Mouse (Mus musculus): ENCODE measurements around the gene Hacl1.

Hacl1 gene

DNA sequence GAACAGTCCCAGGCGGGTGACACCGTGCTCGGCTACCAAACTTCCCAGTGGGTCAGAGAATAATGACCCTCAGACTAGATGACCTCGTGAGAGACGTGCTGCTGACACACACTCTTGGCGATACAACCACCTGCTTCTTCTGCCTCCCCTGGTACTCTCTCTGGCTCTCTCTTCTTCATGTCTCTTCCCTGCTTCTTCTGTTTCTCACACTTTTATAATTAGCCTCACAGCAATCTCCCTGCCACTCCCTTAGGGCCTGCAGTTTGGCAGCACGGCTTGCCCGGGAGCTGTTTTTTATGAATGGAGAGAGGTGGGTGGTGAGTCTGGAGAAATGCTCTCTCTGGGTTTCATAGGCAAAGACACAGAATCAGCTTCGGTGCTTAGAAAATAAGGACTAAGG lies 65.2 kb downstream of the Hacl1 start:
- no peak for DNase-seq (ENCODE audit: extremely low spot score)

DNA sequence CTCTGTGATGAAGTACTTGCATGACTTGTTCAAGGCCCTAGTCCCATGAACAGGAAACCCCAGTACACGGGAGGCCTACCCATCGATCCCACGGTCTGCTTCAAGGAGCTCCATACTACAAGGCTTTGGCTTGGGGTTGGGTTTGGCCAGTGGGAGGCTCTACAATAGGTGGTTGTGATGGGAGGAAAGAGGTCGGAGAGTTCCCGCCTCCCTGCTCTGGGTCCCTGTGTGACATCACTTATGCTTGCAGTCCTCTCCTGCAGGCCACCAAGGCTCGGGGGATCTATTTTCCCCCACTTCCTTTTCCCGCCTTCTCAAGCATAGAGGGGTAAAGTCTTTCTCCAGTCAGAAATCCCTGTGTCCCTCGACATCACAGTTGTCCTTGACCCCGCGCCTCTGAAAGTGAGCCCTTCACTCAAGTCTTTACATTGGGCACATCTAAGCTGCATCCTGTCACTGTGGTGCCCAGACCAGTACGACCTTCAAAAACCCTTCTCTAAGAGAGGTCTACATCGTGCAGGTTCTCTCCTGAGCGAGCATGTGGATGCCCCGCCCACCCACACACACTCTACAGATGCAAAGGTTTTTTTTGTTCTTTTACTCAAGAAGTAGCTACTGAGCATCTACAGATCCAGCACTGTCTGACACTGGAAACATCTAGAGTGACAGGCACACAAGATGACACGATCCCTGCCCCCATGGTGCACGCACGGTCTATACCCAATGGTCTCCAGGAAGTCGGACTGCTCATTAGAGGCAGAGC lies 66.0 kb downstream of the Hacl1 start:
- no peak for DNase-seq (ENCODE audit: extremely low spot score)

DNA sequence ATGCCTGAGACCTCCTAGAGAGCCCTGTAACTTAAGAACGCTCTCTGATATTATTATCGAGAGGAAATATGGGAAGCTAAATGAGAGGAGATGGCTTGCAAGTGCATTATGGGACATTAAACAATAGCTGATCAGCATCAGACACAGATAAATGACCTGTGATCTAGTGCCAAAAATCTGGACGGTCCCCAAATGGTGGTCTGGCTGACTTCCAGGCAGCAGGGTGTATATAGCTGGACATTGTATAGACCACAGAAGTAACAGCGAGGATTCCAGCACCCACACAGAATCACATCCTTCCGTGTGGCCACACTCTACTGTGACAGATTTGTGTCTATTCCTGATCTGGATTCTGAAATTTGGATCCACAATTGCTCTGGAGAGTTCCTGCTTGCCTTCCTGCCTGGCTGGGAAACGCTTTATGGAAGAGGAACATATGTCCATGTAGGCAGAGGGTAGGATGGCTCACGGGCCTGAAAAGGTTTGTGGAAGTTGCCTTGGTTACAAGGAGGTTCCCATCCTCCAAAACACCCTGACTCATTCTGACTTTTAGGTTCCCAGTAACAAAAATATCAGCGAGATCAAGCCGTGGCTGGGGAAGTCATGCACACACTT lies 68.4 kb downstream of the Hacl1 start:
- DNase-seq (ENCODE audit: extremely low spot score) = no peak

DNA sequence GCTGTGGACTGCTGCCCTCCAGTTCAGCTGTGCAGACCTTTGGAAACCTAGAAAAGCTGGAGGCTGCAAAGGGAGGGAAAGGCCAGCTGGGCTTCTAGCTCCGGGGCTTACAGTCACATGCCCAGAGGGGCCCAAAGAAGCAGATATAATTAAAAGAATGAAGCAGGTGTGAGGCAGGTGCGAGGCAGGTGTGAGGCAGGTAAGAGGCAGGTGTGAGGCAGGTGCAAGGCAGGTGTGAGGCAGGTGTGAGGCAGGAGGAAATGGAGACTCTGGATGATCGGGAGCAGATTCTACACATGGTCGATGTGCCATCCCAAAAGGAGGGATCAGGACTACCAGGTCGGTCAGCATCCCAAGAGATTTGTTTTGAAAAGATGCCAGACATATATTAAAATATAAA lies 69.7 kb downstream of the Hacl1 start:
- DNase-seq (ENCODE audit: extremely low spot score) = no peak

DNA sequence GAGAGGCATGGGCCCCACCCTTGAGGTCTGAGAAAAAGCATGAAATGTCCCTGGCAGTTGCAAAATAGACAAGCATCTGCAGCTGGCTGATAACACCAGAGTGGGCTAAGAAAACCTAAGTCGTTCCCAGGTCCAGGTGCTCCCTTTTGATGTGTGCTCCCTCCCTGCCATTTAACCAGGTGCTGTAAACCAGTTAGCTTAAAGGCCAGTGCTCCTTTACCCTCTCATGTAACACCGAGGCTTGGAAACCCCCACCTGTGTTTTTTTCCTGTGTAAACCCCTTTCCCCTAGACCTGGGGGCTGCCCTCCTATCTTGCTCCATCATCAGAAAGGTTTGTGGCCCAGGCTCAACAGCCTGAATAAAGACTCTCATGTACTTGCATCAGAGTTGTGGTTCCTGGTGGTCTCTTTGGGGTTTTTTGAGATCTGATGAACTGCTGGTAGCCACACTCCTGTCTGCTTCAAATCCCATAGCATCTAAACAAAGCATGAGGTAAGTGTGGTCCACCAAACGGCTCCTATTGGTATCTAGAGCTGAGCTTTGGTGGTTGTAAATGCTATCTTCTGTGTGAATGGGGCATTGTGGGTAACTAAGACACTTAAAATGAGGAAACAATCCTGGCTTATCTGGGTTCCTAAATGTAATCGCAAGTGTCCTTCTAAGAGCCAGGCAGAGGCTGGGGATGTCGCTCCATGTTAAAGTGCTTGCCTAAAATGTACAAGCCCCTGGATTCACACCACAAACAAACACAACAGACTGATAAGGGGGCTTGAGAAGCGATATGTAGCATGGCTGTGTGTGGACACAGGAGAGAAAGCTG lies 70.7 kb downstream of the Hacl1 start:
- no peak for DNase-seq (ENCODE audit: extremely low spot score)

DNA sequence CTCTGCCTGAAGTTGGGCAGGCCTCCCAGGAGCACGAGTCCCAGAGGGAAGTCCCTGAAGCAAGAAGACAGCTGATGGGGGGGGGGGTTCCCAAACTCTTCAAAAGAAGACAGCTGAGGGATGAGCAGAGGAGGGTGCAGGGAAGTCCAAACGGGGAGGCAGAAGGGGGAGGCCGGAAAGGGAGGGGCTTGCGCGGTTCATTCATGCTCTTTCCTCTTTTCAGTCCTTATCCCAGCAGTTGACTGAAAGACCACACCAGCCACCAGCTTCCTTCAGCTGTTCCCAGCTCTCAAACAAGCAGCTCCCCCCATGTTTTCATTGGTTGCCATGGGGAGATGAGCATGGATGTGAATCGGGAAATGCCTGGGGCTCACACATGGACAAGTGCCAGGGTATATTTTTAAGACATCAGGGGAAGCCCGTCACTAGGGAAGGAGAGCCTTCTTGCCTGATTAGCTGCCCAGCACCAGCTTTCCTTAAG lies 71.9 kb downstream of the Hacl1 start:
- no peak for DNase-seq (ENCODE audit: extremely low spot score)

DNA sequence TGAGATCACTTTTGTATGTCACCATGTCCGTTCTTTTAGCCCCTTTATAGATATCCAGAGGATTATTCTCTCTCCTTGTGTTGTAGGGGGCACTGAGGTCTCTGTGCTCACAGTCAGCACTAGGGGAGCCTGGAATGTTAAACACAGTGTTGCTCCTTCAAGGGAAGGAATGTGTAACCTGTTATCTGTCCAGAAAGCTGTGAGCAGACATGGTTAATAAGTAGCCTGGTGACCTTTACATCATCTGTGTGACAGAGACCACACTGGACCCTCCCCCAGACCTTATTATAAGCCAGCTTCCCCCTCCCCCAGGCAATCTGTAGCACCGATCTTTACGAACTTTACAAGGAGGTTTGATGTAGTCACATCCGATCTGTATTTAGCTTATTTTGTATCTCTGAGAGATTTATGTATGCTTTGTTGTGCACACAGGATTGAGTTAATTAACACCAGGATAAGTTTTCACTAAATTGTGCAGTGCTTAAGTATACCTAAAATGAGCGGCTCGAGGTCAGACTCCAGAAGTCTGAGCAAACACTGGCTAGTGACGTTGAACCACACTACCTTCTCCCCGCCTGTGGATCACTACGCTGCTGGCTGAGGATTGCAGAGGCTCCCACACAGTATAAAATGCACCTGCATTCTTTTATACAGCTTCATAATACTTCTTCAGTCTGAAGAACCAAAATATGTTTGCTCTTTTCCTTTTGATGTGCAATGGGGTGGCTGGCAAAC lies 75.4 kb downstream of the Hacl1 start:
- DNase-seq (ENCODE audit: extremely low spot score) = no peak

DNA sequence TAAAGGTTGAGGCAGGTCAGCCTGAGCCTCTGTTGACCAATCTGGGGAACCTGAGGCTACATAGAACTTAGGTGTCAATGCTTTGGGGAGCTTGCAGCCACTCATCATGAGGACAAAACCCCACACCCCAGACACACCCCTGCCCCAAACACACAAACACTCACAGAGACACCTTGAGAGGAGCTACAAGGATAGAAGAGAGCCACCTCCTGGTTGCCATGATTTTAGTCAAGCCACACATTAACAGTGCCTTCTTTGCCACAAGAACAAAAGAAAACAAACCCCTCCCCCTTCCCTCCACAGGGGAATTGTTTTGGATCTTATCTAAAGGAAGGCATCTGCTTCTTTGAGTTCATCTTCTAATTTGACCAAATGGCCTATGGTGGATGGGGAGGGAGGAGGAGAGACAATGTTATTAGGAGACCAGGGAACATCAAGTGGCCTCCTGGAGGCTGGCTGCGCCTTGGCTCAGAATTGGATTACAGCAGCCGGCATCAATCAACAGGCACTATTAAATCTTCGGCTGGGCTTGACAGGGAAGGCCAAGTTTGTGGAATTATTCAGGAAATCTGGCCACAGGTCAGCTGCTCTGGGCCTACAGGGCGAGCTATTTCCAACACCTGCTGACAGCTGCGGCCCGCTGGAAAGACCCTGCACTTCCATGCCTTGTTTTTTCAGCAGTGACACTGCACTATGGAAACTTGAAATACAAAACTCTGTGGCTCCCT lies 76.5 kb downstream of the Hacl1 start:
- peak; percentile 40 for DNase-seq (ENCODE audit: extremely low spot score)

DNA sequence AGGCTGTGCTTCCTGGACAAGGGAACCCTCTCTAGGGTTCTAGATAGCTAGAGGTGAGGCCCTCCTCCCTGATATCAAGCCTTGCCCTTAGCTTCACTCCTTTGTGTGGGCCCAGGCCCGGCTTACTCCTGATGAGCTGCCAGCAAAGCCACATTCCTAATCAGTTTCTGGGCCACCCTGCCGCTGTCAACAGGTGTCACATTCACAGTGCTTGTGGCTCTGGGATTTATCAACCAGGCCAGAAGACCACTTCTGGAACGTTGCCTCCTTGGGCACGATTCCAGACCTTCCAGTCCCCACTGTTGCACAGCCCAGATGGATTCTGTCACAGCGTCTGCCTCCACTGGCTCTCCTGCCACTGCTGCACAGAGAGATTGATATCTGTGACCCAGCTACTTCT lies 80.2 kb downstream of the Hacl1 start:
- DNase-seq (ENCODE audit: extremely low spot score) = no peak

DNA sequence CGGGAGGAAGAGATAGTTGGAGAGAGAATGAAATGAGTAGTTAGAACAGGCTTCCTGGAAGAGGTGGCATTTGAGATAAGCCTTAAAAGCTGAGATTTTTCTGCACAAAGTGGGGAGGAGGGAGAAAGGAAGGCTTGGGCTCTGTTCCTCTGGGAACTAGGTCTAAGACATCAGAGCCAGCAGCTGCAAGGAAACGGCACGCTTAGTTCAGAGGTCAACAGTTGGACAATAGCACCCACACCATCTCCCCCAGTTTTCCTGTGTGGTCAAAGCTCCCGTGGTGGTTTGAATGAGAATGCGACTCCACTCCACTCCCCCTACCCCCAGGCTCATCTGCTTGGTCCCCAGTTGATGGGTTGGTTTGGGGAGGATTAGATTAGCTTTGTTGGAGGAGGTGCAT lies 81.9 kb downstream of the Hacl1 start:
- DNase-seq (ENCODE audit: extremely low spot score) = no peak

DNA sequence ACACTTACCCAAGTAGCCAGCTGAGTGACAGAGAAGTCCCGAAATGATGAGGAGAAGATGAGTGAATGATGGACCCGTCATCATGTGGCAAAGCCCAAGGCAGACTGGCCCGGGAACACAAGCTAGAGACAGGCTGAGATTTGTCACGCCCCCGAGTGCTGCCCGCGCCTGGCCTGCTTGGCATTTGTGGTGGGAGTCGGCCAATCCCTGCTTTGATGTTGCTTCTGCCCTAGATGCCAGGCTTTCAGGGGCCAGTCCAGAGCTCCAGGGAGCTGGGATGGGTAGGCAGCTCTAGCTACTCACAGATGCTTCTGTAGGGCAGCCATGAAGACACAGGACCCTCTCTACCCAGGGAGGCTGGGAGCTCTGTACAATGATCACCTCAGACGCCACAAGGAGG lies 83.3 kb downstream of the Hacl1 start:
- no peak for DNase-seq (ENCODE audit: extremely low spot score)

DNA sequence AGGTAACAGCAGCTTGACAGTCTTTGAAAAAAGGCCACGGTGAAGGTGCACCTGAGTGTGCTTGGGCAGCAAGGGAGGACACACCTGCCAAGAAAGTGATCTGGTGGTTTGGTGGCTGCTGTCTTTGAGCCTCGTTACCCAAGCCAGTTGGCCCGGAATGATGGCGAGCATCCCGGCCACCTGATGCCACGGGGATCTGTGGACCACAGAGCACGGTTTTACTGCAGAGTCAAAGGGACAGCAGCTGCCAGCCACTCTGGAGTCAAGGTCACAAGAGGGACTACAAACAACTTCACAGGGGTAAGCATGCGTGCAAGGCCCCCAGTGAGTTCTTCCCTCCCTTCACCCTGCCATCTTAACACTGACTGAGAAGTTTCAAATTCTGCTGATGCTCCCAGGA lies 83.8 kb downstream of the Hacl1 start:
- DNase-seq (ENCODE audit: extremely low spot score) = no peak

DNA sequence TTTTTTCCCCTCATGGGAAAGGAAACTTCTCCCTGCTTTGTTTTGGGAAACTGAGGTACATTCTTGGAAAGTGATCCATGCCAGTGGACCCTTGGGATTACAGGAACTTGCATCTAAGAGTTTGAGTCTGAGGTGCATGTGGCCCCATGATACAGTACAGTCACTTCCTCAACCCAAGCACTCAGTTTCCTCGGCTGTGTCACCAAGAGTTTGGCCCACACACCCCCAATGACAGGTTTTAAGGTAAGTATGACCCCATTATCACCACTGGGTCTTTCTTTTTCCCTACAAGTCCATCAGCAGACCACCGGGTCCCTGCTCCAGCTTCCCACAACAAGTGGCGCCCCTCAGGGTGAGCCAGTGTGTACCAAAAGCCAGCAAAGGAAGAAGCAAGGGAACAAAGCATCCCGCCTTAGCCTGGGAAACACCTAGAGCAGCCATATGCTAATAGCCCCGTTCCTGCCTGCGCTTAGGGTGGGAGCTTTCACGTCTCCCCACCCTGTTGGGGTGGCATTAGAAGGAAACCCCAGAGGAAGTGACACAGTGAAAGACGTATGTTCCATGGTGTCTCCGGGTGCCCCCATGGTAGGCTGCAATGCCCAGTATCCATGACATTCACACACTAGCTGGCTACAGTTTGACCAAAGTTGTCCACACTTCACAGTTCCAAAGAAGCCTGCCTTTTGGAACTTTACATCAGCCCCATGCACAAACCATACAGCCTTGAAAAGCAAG lies 84.4 kb downstream of the Hacl1 start:
- no peak for DNase-seq (ENCODE audit: extremely low spot score)

DNA sequence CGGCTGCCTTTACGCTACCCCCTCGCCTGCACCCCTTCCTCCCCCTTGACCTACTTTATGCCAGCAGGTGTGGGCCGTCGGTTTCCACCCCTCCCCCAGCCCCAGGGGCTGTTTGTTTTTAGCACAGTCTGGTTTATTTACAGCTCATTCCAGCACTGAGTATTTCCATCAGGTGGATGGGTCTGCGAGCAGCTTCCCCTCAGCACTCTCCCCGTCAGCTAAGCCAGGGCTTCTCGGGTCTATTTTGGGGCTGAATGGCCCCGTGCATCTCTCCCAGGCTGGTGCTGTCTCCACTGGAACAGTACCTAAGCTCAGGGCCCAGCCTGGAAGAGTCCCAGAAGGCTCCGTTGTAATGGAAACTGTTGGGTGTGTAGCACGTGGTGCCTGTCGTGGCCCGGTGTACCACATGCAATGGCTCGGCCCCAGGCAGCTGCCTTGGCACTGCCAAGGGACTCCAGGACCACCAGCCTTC lies 85.1 kb downstream of the Hacl1 start:
- no peak for DNase-seq (ENCODE audit: extremely low spot score)

DNA sequence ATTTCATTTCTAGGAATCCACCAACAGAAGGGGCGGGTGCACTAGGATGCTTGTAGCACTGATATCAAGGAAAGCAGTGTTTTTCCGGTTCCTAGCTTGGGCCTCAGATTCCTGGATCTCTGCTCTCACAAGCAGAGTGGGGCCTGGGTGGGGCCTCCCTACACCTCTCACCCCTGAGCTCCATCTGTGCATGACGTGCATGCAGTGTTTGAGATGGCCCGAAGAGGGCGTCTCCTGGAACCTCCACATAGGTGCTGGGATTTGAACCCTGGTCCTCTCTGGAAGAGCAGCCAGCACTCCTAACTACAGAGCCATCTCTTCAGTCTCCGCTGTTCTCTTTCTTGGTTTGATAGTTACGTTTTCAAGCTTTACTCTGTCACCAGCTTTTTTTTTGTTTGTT lies 86.1 kb downstream of the Hacl1 start:
- DNase-seq (ENCODE audit: extremely low spot score) = no peak
